Mouse (Mus musculus) inflammation-experienced regulatory T-cells, adult 6 months (primary cell): ENCODE measurements around the gene Rfc3. TPM values are rescaled to one million over a fixed set of nuclear protein-coding genes. Genes with fewer than 3 reads are reported as not detected.
A peak's percentile ranks its signal among the peaks of the same experiment; 100 is the strongest.
"Not testable (repeated sequence)": the region's sequence is repeated elsewhere in the genome, so short reads cannot be mapped to it uniquely, and the experiment has no call there.

Experiments
- ATAC-seq: one replicate; pipeline ENCODE4 v1.8.0; 2017
- polyA plus RNA-seq, 3 experiments: library from polyadenylated mRNA; unstranded; fragments of 100-300 nt; shearing (Covaris generic); gene quantifications; one replicate each; pipeline ENCODE4 v1.2.1; 2017

Rfc3 gene
- 10 to 100 TPM; 33.1 to 70.8 (median 35.1) TPM for polyA plus RNA-seq

DNA sequence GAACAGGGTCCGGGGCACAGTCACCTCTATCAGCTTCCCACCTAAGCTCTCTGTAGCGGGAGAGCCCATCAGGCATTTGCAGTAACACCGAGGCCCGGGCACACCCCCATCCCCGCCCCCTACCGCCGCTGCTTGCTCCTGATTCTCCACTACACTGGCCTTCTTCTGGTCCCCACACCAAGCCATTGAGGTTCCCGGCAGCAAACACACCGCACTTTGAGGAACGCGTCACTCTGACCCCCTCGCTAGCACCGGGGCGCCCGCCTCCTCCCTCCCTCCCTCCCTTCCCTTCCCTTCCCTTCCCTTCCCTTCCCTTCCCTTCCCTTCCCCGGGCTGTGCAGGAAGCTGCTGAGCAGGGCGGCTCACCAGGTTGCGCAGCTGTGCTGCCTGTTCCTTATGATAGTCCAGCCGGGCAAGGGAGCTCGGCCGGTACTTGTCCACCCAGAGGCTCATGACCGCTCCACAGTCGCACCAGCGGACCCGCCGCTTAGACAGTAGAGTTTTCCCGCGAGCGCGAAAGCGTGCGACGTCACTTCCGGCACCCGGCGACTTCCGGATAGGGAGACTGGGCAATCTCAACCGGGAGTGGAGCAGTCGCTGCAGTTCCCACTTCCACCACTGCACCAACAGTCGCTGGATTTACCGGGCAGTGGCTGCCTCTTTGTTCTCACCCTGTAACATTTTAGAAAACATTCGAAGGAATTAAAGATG lies at the start of gene Rfc3:
TSS of gene Rfc3 (minus strand) at position 543 of the 711 bp plus-strand sequence.
- peak; percentile 100 for ATAC-seq

DNA sequence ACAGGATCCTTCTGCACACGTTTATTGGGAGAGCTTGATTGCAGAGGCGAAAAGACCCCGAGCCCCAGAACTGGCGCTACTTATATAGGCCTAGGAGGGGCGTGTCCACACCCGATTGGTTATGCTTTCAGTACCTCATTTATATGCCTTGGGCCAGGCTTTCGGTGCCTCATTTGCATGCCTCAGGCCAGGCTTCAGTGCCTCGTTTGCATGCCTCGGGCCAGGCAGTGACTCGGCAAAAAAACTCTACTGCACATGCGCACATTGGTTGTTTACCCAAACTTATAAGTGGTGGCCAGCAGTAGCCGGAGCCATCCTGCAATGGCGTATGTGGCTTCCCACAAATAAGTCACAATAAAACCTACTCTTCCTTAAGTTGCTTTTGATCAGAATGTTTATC lies 42.6 kb upstream of the Rfc3 start:
- ATAC-seq: not testable (repeated sequence)

DNA sequence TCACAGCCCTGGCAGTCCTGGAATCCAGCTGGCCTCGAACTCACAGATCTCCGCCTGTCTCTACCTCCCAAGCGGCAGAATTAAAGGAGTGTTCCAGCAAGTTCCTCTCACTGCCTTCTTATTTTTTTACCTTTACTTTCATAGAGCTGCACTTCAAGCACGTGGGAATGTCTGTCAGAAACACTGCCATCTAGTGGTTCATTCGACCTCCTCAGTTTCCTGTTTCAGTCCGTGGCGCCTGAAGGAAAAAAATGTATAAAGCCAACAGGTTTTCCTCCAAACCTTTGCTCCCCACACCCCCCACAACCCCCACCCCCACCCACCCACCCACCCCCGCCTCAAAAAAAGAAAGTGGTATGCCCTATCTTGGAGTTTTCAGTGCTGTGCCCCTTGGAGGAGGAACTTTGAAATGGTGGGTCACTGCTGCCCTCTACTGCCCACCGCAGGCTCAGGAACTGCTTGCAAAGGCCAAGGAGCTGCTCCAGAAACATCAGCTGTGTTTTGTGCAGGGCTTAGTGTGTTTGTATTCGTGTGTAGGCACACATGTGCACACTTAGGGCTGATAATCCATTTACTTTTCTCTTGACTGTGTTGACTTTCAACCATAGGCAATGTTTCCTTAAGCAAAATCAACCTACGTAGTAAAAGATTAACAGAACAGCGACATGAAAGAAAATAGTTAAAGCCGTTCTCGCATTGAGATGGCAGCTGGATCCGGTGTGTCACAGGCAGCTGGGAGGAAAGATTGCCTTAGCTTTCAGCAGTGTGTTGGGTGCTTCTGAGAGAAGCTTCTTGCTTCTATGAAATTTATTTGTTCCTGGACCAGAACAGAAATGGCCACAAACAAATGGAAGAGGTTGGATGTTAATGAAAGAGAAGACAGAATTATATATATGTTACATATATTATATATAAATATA lies 35.8 kb upstream of the Rfc3 start:
- ATAC-seq: peak; percentile 87

GRCm38 (mm10) chr5:151662207-151662606 lies 11.2 kb upstream of the Rfc3 start:
- no peak for ATAC-seq

- no peak for ATAC-seq
Measured at GRCm38 (mm10) chr5:151651411-151651784, 356 bp upstream of the Rfc3 start.

DNA sequence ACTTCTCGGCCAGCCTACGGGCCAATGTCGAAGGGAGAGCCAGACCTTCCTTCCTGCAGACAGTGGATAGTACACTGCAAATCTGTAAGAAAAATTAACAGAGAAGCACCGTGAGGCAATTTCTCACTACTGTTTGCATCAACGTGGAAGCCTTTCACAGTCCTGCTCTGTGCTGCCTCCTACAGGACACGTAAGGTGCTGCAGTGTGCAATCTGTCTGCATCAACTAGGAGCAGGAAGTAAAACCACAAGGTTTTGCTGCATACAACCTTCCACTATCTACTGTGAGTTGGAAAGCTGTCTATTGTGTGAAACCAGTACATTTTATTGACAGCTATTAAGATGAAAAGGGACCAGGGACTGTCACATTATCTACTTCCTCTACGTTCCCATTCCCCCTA lies 6.2 kb downstream of the Rfc3 start:
- ATAC-seq: peak; percentile 70

- no peak for ATAC-seq
Measured at GRCm38 (mm10) chr5:151642867-151643266, 8.2 kb downstream of the Rfc3 start.

GRCm38 (mm10) chr5:151642102-151642501 lies 8.9 kb downstream of the Rfc3 start:
- no peak for ATAC-seq

DNA sequence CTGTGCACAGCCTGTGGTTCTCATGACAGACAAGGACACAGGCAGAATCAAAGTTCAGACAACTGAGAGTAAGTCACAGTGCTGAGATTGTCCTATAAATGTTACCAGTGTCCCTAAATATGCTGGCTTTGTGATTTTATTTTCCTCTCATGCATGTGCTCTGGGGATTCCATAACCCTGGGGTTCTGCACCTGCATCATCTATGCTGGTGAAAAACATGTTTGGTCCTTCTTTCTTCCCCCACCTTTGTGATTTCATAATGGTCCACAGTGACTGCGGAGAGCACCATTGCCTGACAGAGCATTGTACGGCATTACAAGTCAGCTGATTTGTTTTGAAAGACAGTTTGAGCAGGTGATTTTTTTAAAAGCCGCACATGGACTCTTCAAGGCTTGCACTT lies 45.1 kb downstream of the Rfc3 start, which contains the start of gene Vmn2r18:
TSS of gene Vmn2r18 (minus strand) at position 101 of the 400 bp plus-strand sequence.
- ATAC-seq: no peak

- ATAC-seq: no peak
Measured at GRCm38 (mm10) chr5:151601696-151602095, 49.3 kb downstream of the Rfc3 start.

Other genes with a start within 250 kb of the Rfc3 start
- not detected for gene Gm42906, start 223.1 kb downstream of the Rfc3 start, polyA plus RNA-seq
- gene Vmn2r18, start 45.2 kb downstream of the Rfc3 start, polyA plus RNA-seq: not detected